Mouse (Mus musculus) MEL (cell line): ENCODE data around the gene Nr6a1. TPM values are rescaled to one million over a fixed set of nuclear protein-coding genes. Genes with fewer than 3 reads are reported as not detected.

Source experiments
- DNase-seq: peaks from one replicate; pipeline ENCODE4 v3.0.0; 2011; ENCODE audit warnings: low read depth, low spot score
- H3K27ac ChIP-seq: 2 replicates; pipeline ENCODE4 v1.5.1; 2012; ENCODE audit warnings: low read depth, mild to moderate bottlenecking, control low read depth, low read length, moderate library complexity; ENCODE audit not compliant: control insufficient read depth
- H3K27me3 ChIP-seq, 2 experiments: fragments of 150-350 bp in 1 of 2; sonication (generic) in 1 of 2; 2 replicates each; pipeline ENCODE4 v1.6.1; 2012; ENCODE audit warnings: low read length in 2 of 2, mild to moderate bottlenecking in 2 of 2, improper control_type of control experiment in 1 of 2, moderate library complexity in 1 of 2; ENCODE audit not compliant: insufficient read depth in 2 of 2, control insufficient read depth in 1 of 2
- H3K36me3 ChIP-seq, 2 experiments: 2 replicates each; pipeline ENCODE4 v1.6.1; 2012 to 2014; ENCODE audit warnings: low read length in 2 of 2, improper control_type of control experiment in 1 of 2, inconsistent platforms in 1 of 2, mild to moderate bottlenecking in 1 of 2; ENCODE audit not compliant: insufficient read depth in 2 of 2, control insufficient read depth in 1 of 2
- H3K4me1 ChIP-seq, 2 experiments: fragments of 150-350 bp in 1 of 2; sonication (generic) in 1 of 2; 2 replicates each; pipeline ENCODE4 v1.6.1; 2012; ENCODE audit warnings: low read length in 2 of 2, improper control_type of control experiment in 1 of 2, mild to moderate bottlenecking in 1 of 2; ENCODE audit not compliant: insufficient read depth in 2 of 2, control insufficient read depth in 1 of 2
- H3K4me3 ChIP-seq, 2 experiments: fragments of 150-350 bp in 1 of 2; sonication (generic) in 1 of 2; 2 replicates each; pipeline ENCODE4 v1.5.1; 2012; ENCODE audit warnings: low read depth in 2 of 2, low read length in 2 of 2, mild to moderate bottlenecking in 2 of 2, moderate library complexity in 2 of 2, control low read depth in 1 of 2, improper control_type of control experiment in 1 of 2; ENCODE audit not compliant: control insufficient read depth in 1 of 2, insufficient read depth in 1 of 2
- H3K79me2 ChIP-seq: 2 replicates; pipeline ENCODE4 v1.6.1; 2012; ENCODE audit warnings: mild to moderate bottlenecking, low read length, moderate library complexity; ENCODE audit not compliant: control insufficient read depth, poor library complexity, insufficient read depth
- H3K9ac ChIP-seq: 2 replicates; pipeline ENCODE4 v1.6.1; 2012; ENCODE audit warnings: low read depth, mild to moderate bottlenecking, control low read depth, low read length, moderate library complexity; ENCODE audit not compliant: control insufficient read depth, poor library complexity, severe bottlenecking
- H3K9me3 ChIP-seq: fragments of 150-350 bp; sonication (generic); replicated peaks from 2 replicates; pipeline ENCODE4 v1.6.1; 2012; ENCODE audit warnings: mild to moderate bottlenecking, low read length, improper control_type of control experiment, moderate library complexity; ENCODE audit not compliant: insufficient read depth
- BHLHE40 ChIP-seq: IDR thresholded peaks from 2 replicates; pipeline ENCODE4 v1.6.1; 2012; ENCODE audit warnings: low read depth, mild to moderate bottlenecking, inconsistent platforms, low read length, improper control_type of control experiment, borderline replicate concordance
- CHD2 ChIP-seq: IDR thresholded peaks from 2 replicates; pipeline ENCODE4 v1.6.1; 2011; ENCODE audit warnings: low read length, improper control_type of control experiment
- CTCF ChIP-seq, 3 experiments: IDR thresholded peaks in 2 of 3; conservative IDR thresholded peaks in 1 of 3; 2 replicates each; pipeline ENCODE4 v1.5.1; 2011 to 2012; ENCODE audit warnings: low read length in 3 of 3, low read depth in 2 of 3, mild to moderate bottlenecking in 2 of 3, improper control_type of control experiment in 1 of 3, inconsistent platforms in 1 of 3, mixed read lengths in 1 of 3, moderate library complexity in 1 of 3; ENCODE audit not compliant: control insufficient read depth in 1 of 3, insufficient read depth in 1 of 3, poor library complexity in 1 of 3, severe bottlenecking in 1 of 3
- ELF1 ChIP-seq: IDR thresholded peaks from 2 replicates; pipeline ENCODE4 v1.6.1; 2014; ENCODE audit warnings: low read depth, mild to moderate bottlenecking, inconsistent platforms, low read length, improper control_type of control experiment, moderate library complexity
- EP300 ChIP-seq, 2 experiments: IDR thresholded peaks; 2 replicates each; pipeline ENCODE4 v1.6.1; 2011; ENCODE audit warnings: improper control_type of control experiment in 2 of 2, low read length in 2 of 2, low read depth in 1 of 2, mild to moderate bottlenecking in 1 of 2
- ETS1 ChIP-seq: IDR thresholded peaks from 2 replicates; pipeline ENCODE4 v1.6.1; 2012; ENCODE audit warnings: low read depth, mild to moderate bottlenecking, inconsistent platforms, low read length, improper control_type of control experiment, moderate library complexity
- GATA1 ChIP-seq: IDR thresholded peaks from 2 replicates; pipeline ENCODE4 v1.6.1; 2011; ENCODE audit warnings: low read depth, low read length, improper control_type of control experiment
- HCFC1 ChIP-seq: IDR thresholded peaks from 2 replicates; pipeline ENCODE4 v1.6.1; 2012; ENCODE audit warnings: low read depth, mild to moderate bottlenecking, inconsistent platforms, low read length, improper control_type of control experiment, moderate library complexity
- JUND ChIP-seq: IDR thresholded peaks from 2 replicates; pipeline ENCODE4 v1.6.1; 2011; ENCODE audit warnings: low read depth, mild to moderate bottlenecking, improper control_type of control experiment, low read length
- KAT2A ChIP-seq: conservative IDR thresholded peaks from 2 replicates; pipeline ENCODE4 v1.6.1; 2012; ENCODE audit warnings: low read depth, low read length, improper control_type of control experiment, inconsistent platforms
- MAFK ChIP-seq: IDR thresholded peaks from 2 replicates; pipeline ENCODE4 v1.6.1; 2011; ENCODE audit warnings: low read depth, mild to moderate bottlenecking, low read length, improper control_type of control experiment, borderline replicate concordance
- MAX ChIP-seq: IDR thresholded peaks from 2 replicates; pipeline ENCODE4 v1.6.1; 2011; ENCODE audit warnings: low read length, improper control_type of control experiment
- MAZ ChIP-seq: IDR thresholded peaks from 2 replicates; pipeline ENCODE4 v1.6.1; 2012; ENCODE audit warnings: low read depth, mild to moderate bottlenecking, inconsistent platforms, low read length, improper control_type of control experiment
- MEF2A ChIP-seq: IDR thresholded peaks from 2 replicates; pipeline ENCODE4 v1.6.1; 2014; ENCODE audit warnings: low read depth, mild to moderate bottlenecking, inconsistent platforms, low read length, improper control_type of control experiment; ENCODE audit not compliant: poor library complexity, insufficient replicate concordance, severe bottlenecking; ENCODE audit errors: extremely low read depth
- MXI1 ChIP-seq: IDR thresholded peaks from 2 replicates; pipeline ENCODE4 v1.6.1; 2011; ENCODE audit warnings: mild to moderate bottlenecking, low read depth, low read length, improper control_type of control experiment
- MYC ChIP-seq: IDR thresholded peaks from 2 replicates; pipeline ENCODE4 v1.6.1; 2011; ENCODE audit warnings: low read depth, mild to moderate bottlenecking, low read length, improper control_type of control experiment, moderate library complexity
- NRF1 ChIP-seq: IDR thresholded peaks from 2 replicates; pipeline ENCODE4 v1.6.1; 2014; ENCODE audit warnings: low read depth, mild to moderate bottlenecking, inconsistent platforms, low read length, improper control_type of control experiment, moderate library complexity; ENCODE audit not compliant: poor library complexity, insufficient read depth, severe bottlenecking
- POLR2AphosphoS5 ChIP-seq: IDR thresholded peaks from 2 replicates; pipeline ENCODE4 v1.6.1; 2012; ENCODE audit warnings: low read depth, borderline replicate concordance, mild to moderate bottlenecking, inconsistent platforms, low read length, moderate library complexity, mixed read lengths
- RCOR1 ChIP-seq: IDR thresholded peaks from 2 replicates; pipeline ENCODE4 v1.6.1; 2012; ENCODE audit warnings: low read depth, mild to moderate bottlenecking, inconsistent platforms, low read length, improper control_type of control experiment
- SIN3A ChIP-seq: IDR thresholded peaks from 2 replicates; pipeline ENCODE4 v1.6.1; 2012; ENCODE audit warnings: low read length, improper control_type of control experiment, inconsistent platforms
- TAL1 ChIP-seq: IDR thresholded peaks from 2 replicates; pipeline ENCODE4 v1.6.1; 2012; ENCODE audit warnings: mild to moderate bottlenecking, inconsistent platforms, low read length, moderate library complexity, mixed read lengths
- TCF12 ChIP-seq: IDR thresholded peaks from 2 replicates; pipeline ENCODE4 v1.6.1; 2014; ENCODE audit warnings: low read depth, mild to moderate bottlenecking, inconsistent platforms, low read length, improper control_type of control experiment, moderate library complexity
- UBTF ChIP-seq: IDR thresholded peaks from 2 replicates; pipeline ENCODE4 v1.6.1; 2012; ENCODE audit warnings: low read depth, mild to moderate bottlenecking, inconsistent platforms, low read length, improper control_type of control experiment, moderate library complexity, borderline replicate concordance; ENCODE audit not compliant: insufficient read depth
- USF1 ChIP-seq: IDR thresholded peaks from 2 replicates; pipeline ENCODE4 v1.6.1; 2014; ENCODE audit warnings: low read depth, mild to moderate bottlenecking, inconsistent platforms, low read length, improper control_type of control experiment, moderate library complexity
- USF2 ChIP-seq, 2 experiments: IDR thresholded peaks; 2 replicates each; pipeline ENCODE4 v1.6.1; 2011 to 2012; ENCODE audit warnings: improper control_type of control experiment in 2 of 2, low read length in 2 of 2, borderline replicate concordance in 1 of 2, inconsistent platforms in 1 of 2, low read depth in 1 of 2, mild to moderate bottlenecking in 1 of 2; ENCODE audit not compliant: insufficient read depth in 1 of 2
- ZC3H11A ChIP-seq: IDR thresholded peaks from 2 replicates; pipeline ENCODE4 v1.6.1; 2012; ENCODE audit warnings: low read depth, mild to moderate bottlenecking, inconsistent platforms, low read length, improper control_type of control experiment
- ZKSCAN1 ChIP-seq: IDR thresholded peaks from 2 replicates; pipeline ENCODE4 v1.6.1; 2012; ENCODE audit warnings: low read depth, mild to moderate bottlenecking, inconsistent platforms, low read length, improper control_type of control experiment, moderate library complexity
- ZMIZ1 ChIP-seq: IDR thresholded peaks from 2 replicates; pipeline ENCODE4 v1.6.1; 2012; ENCODE audit warnings: low read depth, mild to moderate bottlenecking, inconsistent platforms, low read length, improper control_type of control experiment, moderate library complexity
- ZNF384 ChIP-seq: IDR thresholded peaks from 2 replicates; pipeline ENCODE4 v1.6.1; 2012; ENCODE audit warnings: low read depth, mild to moderate bottlenecking, inconsistent platforms, low read length, improper control_type of control experiment
- polyA plus RNA-seq, 2 experiments: library from polyadenylated mRNA; stranded (reverse) in 1 of 2; unstranded in 1 of 2; fragments of >175 nt in 1 of 2; fragments of >200 nt in 1 of 2; gene quantifications; 2 replicates each; pipeline versions ENCODE4 v1.2.1 to v1.2.4; 2012; ENCODE audit warnings: low replicate concordance in 2 of 2, low read depth in 1 of 2; ENCODE audit not compliant: insufficient read length in 2 of 2, insufficient read depth in 1 of 2, missing spikeins in 1 of 2
- total RNA-seq: library from RNA; depleted of rRNA; stranded (reverse); fragments of 300-350 nt; gene quantifications from 2 replicates; pipeline ENCODE4 v1.2.3, GENCODE M21; 2012

Nr6a1 gene
- total and polyA plus RNA-seq, 3 experiments = 5.0 to 22.8 (median 10.2) TPM

GRCm38 (mm10) chr2:38973223-38973622 lies 45.7 kb upstream of the Nr6a1 start:
- Histone ChIP-seq H3K9ac (no peak overlapping the region), H3K4me1 (peaks cover 4 to 39% of the 10 kb centered on the region in 2 experiments), H3K4me3 (no peak overlapping the region), H3K9me3 (no peaks in the 10 kb centered on the region), H3K79me2 (no peaks in the 10 kb centered on the region), H3K27me3 (no peaks in the 10 kb centered on the region), H3K36me3 (peaks cover 0 to 16% of the 10 kb centered on the region in 2 experiments; a peak in 2 of 4 replicates), H3K27ac (no peak overlapping the region)
- no peak for DNase-seq
- TF ChIP-seq CTCF (IDR thresholded peaks at IDR 0.05 in 2 of 3, conservative IDR thresholded peaks at IDR 0.05 in 1 of 3; ENCODE audit: control insufficient read depth in 1 of 3, insufficient read depth in 1 of 3, low read depth in 2 of 3, low read length in 3 of 3, poor library complexity in 1 of 3, severe bottlenecking in 1 of 3) (peak in 1 of 3 experiments; percentile 7; a peak in 2 of 6 replicates), JUND (no peak)

- peak; percentile 86 for DNase-seq
- peaks cover 4 to 25% of the 10 kb centered on the region in 2 experiments for H3K4me1 ChIP-seq
- H3K36me3 ChIP-seq = peaks cover 0 to 16% of the 10 kb centered on the region in 2 experiments; a peak in 2 of 4 replicates
- no peaks in the 10 kb centered on the region for H3K27me3 ChIP-seq
- no peaks in the 10 kb centered on the region for H3K9me3 ChIP-seq
- H3K27ac ChIP-seq = peak overlapping the region; percentile 31
- H3K79me2 ChIP-seq = no peaks in the 10 kb centered on the region
- peak overlapping the region; percentile 5 to 9; a peak in 3 of 4 replicates for H3K4me3 ChIP-seq
- no peak overlapping the region; the same call in 1 of the 2 replicates for H3K9ac ChIP-seq
- TF ChIP-seq ZMIZ1 (no peak), MEF2A (no peak), TAL1 (peak; percentile 67), MXI1 (peak; percentile 79), CHD2 (no peak; the same call in 1 of the 2 replicates), MAX (peak; percentile 81), TCF12 (peak; percentile 76), EP300 (IDR thresholded peaks at IDR 0.05; ENCODE audit: low read depth in 1 of 2, low read length in 2 of 2) (peak; percentile 73 to 81), POLR2AphosphoS5 (no peak), MYC (peak; percentile 59), ZC3H11A (no peak), RCOR1 (peak; percentile 60; the same call in 1 of the 2 replicates), USF1 (peak; percentile 81), KAT2A (no peak), SIN3A (peak; percentile 83; the same call in 1 of the 2 replicates), ELF1 (no peak), ZNF384 (no peak), MAFK (no peak; the same call in 1 of the 2 replicates), NRF1 (0 out of 2 replicates have a peak, but pooled peaks have one; percentile 11), MAZ (no peak), UBTF (no peak), HCFC1 (peak; percentile 33; the same call in 1 of the 2 replicates), GATA1 (peak; percentile 72; the same call in 1 of the 2 replicates), BHLHE40 (peak; percentile 88), ETS1 (peak; percentile 72), CTCF (IDR thresholded peaks at IDR 0.05 in 2 of 3, conservative IDR thresholded peaks at IDR 0.05 in 1 of 3; ENCODE audit: control insufficient read depth in 1 of 3, insufficient read depth in 1 of 3, low read depth in 2 of 3, low read length in 3 of 3, poor library complexity in 1 of 3, severe bottlenecking in 1 of 3) (no peak), USF2 (IDR thresholded peaks at IDR 0.05; ENCODE audit: borderline replicate concordance in 1 of 2, insufficient read depth in 1 of 2, low read depth in 1 of 2, low read length in 2 of 2) (no peak), ZKSCAN1 (no peak)
These were observed 42.6 kb upstream of the Nr6a1 start for GRCm38 (mm10) chr2:38970057-38970456.
